Mouse (Mus musculus) MEL (cell line): Measurements from ENCODE around the gene Neu1. TPM values are rescaled to one million over a fixed set of nuclear protein-coding genes. Genes with fewer than 3 reads are reported as not detected.

Source experiments
- DNase-seq: peaks from one replicate; pipeline ENCODE4 v3.0.0; 2011; ENCODE audit warnings: low read depth, low spot score
- H3K27ac ChIP-seq: 2 replicates; pipeline ENCODE4 v1.5.1; 2012; ENCODE audit warnings: low read depth, mild to moderate bottlenecking, control low read depth, low read length, moderate library complexity; ENCODE audit not compliant: control insufficient read depth
- H3K27me3 ChIP-seq, 2 experiments: fragments of 150-350 bp in 1 of 2; sonication (generic) in 1 of 2; 2 replicates each; pipeline ENCODE4 v1.6.1; 2012; ENCODE audit warnings: low read length in 2 of 2, mild to moderate bottlenecking in 2 of 2, improper control_type of control experiment in 1 of 2, moderate library complexity in 1 of 2; ENCODE audit not compliant: insufficient read depth in 2 of 2, control insufficient read depth in 1 of 2
- H3K36me3 ChIP-seq, 2 experiments: 2 replicates each; pipeline ENCODE4 v1.6.1; 2012 to 2014; ENCODE audit warnings: low read length in 2 of 2, improper control_type of control experiment in 1 of 2, inconsistent platforms in 1 of 2, mild to moderate bottlenecking in 1 of 2; ENCODE audit not compliant: insufficient read depth in 2 of 2, control insufficient read depth in 1 of 2
- H3K4me1 ChIP-seq, 2 experiments: fragments of 150-350 bp in 1 of 2; sonication (generic) in 1 of 2; 2 replicates each; pipeline ENCODE4 v1.6.1; 2012; ENCODE audit warnings: low read length in 2 of 2, improper control_type of control experiment in 1 of 2, mild to moderate bottlenecking in 1 of 2; ENCODE audit not compliant: insufficient read depth in 2 of 2, control insufficient read depth in 1 of 2
- H3K4me3 ChIP-seq, 2 experiments: fragments of 150-350 bp in 1 of 2; sonication (generic) in 1 of 2; 2 replicates each; pipeline ENCODE4 v1.5.1; 2012; ENCODE audit warnings: low read depth in 2 of 2, low read length in 2 of 2, mild to moderate bottlenecking in 2 of 2, moderate library complexity in 2 of 2, control low read depth in 1 of 2, improper control_type of control experiment in 1 of 2; ENCODE audit not compliant: control insufficient read depth in 1 of 2, insufficient read depth in 1 of 2
- H3K79me2 ChIP-seq: 2 replicates; pipeline ENCODE4 v1.6.1; 2012; ENCODE audit warnings: mild to moderate bottlenecking, low read length, moderate library complexity; ENCODE audit not compliant: control insufficient read depth, poor library complexity, insufficient read depth
- H3K9ac ChIP-seq: 2 replicates; pipeline ENCODE4 v1.6.1; 2012; ENCODE audit warnings: low read depth, mild to moderate bottlenecking, control low read depth, low read length, moderate library complexity; ENCODE audit not compliant: control insufficient read depth, poor library complexity, severe bottlenecking
- H3K9me3 ChIP-seq: fragments of 150-350 bp; sonication (generic); replicated peaks from 2 replicates; pipeline ENCODE4 v1.6.1; 2012; ENCODE audit warnings: mild to moderate bottlenecking, low read length, improper control_type of control experiment, moderate library complexity; ENCODE audit not compliant: insufficient read depth
- CHD2 ChIP-seq: IDR thresholded peaks from 2 replicates; pipeline ENCODE4 v1.6.1; 2011; ENCODE audit warnings: low read length, improper control_type of control experiment
- CTCF ChIP-seq, 3 experiments: IDR thresholded peaks in 2 of 3; conservative IDR thresholded peaks in 1 of 3; 2 replicates each; pipeline ENCODE4 v1.5.1; 2011 to 2012; ENCODE audit warnings: low read length in 3 of 3, low read depth in 2 of 3, mild to moderate bottlenecking in 2 of 3, improper control_type of control experiment in 1 of 3, inconsistent platforms in 1 of 3, mixed read lengths in 1 of 3, moderate library complexity in 1 of 3; ENCODE audit not compliant: control insufficient read depth in 1 of 3, insufficient read depth in 1 of 3, poor library complexity in 1 of 3, severe bottlenecking in 1 of 3
- E2F4 ChIP-seq: IDR thresholded peaks from 2 replicates; pipeline ENCODE4 v1.6.1; 2011; ENCODE audit warnings: low read depth, low read length, improper control_type of control experiment, borderline replicate concordance
- EP300 ChIP-seq, 2 experiments: IDR thresholded peaks; 2 replicates each; pipeline ENCODE4 v1.6.1; 2011; ENCODE audit warnings: improper control_type of control experiment in 2 of 2, low read length in 2 of 2, low read depth in 1 of 2, mild to moderate bottlenecking in 1 of 2
- ETS1 ChIP-seq: IDR thresholded peaks from 2 replicates; pipeline ENCODE4 v1.6.1; 2012; ENCODE audit warnings: low read depth, mild to moderate bottlenecking, inconsistent platforms, low read length, improper control_type of control experiment, moderate library complexity
- GABPA ChIP-seq: IDR thresholded peaks from 2 replicates; pipeline ENCODE4 v1.6.1; 2012; ENCODE audit warnings: low read depth, mild to moderate bottlenecking, inconsistent platforms, low read length, improper control_type of control experiment, moderate library complexity
- GATA1 ChIP-seq: IDR thresholded peaks from 2 replicates; pipeline ENCODE4 v1.6.1; 2011; ENCODE audit warnings: low read depth, low read length, improper control_type of control experiment
- KAT2A ChIP-seq: conservative IDR thresholded peaks from 2 replicates; pipeline ENCODE4 v1.6.1; 2012; ENCODE audit warnings: low read depth, low read length, improper control_type of control experiment, inconsistent platforms
- MAX ChIP-seq: IDR thresholded peaks from 2 replicates; pipeline ENCODE4 v1.6.1; 2011; ENCODE audit warnings: low read length, improper control_type of control experiment
- MAZ ChIP-seq: IDR thresholded peaks from 2 replicates; pipeline ENCODE4 v1.6.1; 2012; ENCODE audit warnings: low read depth, mild to moderate bottlenecking, inconsistent platforms, low read length, improper control_type of control experiment
- NRF1 ChIP-seq: IDR thresholded peaks from 2 replicates; pipeline ENCODE4 v1.6.1; 2014; ENCODE audit warnings: low read depth, mild to moderate bottlenecking, inconsistent platforms, low read length, improper control_type of control experiment, moderate library complexity; ENCODE audit not compliant: poor library complexity, insufficient read depth, severe bottlenecking
- POLR2AphosphoS5 ChIP-seq: IDR thresholded peaks from 2 replicates; pipeline ENCODE4 v1.6.1; 2012; ENCODE audit warnings: low read depth, borderline replicate concordance, mild to moderate bottlenecking, inconsistent platforms, low read length, moderate library complexity, mixed read lengths
- RCOR1 ChIP-seq: IDR thresholded peaks from 2 replicates; pipeline ENCODE4 v1.6.1; 2012; ENCODE audit warnings: low read depth, mild to moderate bottlenecking, inconsistent platforms, low read length, improper control_type of control experiment
- SMC3 ChIP-seq: IDR thresholded peaks from 2 replicates; pipeline ENCODE4 v1.6.1; 2011; ENCODE audit warnings: low read depth, low read length, improper control_type of control experiment
- TBP ChIP-seq: IDR thresholded peaks from 2 replicates; pipeline ENCODE4 v1.8.0; 2011; ENCODE audit warnings: low read depth, low read length, improper control_type of control experiment
- TCF12 ChIP-seq: IDR thresholded peaks from 2 replicates; pipeline ENCODE4 v1.6.1; 2014; ENCODE audit warnings: low read depth, mild to moderate bottlenecking, inconsistent platforms, low read length, improper control_type of control experiment, moderate library complexity
- USF1 ChIP-seq: IDR thresholded peaks from 2 replicates; pipeline ENCODE4 v1.6.1; 2014; ENCODE audit warnings: low read depth, mild to moderate bottlenecking, inconsistent platforms, low read length, improper control_type of control experiment, moderate library complexity
- ZKSCAN1 ChIP-seq: IDR thresholded peaks from 2 replicates; pipeline ENCODE4 v1.6.1; 2012; ENCODE audit warnings: low read depth, mild to moderate bottlenecking, inconsistent platforms, low read length, improper control_type of control experiment, moderate library complexity
- ZMIZ1 ChIP-seq: IDR thresholded peaks from 2 replicates; pipeline ENCODE4 v1.6.1; 2012; ENCODE audit warnings: low read depth, mild to moderate bottlenecking, inconsistent platforms, low read length, improper control_type of control experiment, moderate library complexity
- ZNF384 ChIP-seq: IDR thresholded peaks from 2 replicates; pipeline ENCODE4 v1.6.1; 2012; ENCODE audit warnings: low read depth, mild to moderate bottlenecking, inconsistent platforms, low read length, improper control_type of control experiment
- polyA plus RNA-seq, 2 experiments: library from polyadenylated mRNA; stranded (reverse) in 1 of 2; unstranded in 1 of 2; fragments of >175 nt in 1 of 2; fragments of >200 nt in 1 of 2; gene quantifications; 2 replicates each; pipeline versions ENCODE4 v1.2.1 to v1.2.4; 2012; ENCODE audit warnings: low replicate concordance in 2 of 2, low read depth in 1 of 2; ENCODE audit not compliant: insufficient read length in 2 of 2, insufficient read depth in 1 of 2, missing spikeins in 1 of 2
- total RNA-seq: library from RNA; depleted of rRNA; stranded (reverse); fragments of 300-350 nt; gene quantifications from 2 replicates; pipeline ENCODE4 v1.2.3, GENCODE M21; 2012

Gene Neu1
- total and polyA plus RNA-seq, 3 experiments = 6.5 to 7.9 TPM; not detected in 1

GRCm38 (mm10) chr17:34931061-34931734 lies at the start of gene Neu1 (continued):
- TF ChIP-seq ZNF384 = no peak
- TF ChIP-seq E2F4 = peak; percentile 47; the same call in 1 of the 2 replicates
- no peak for TF ChIP-seq GATA1
- no peak for TF ChIP-seq POLR2AphosphoS5
- TF ChIP-seq TBP = peak; percentile 86

- no peak for DNase-seq
- TF ChIP-seq EP300 (IDR thresholded peaks at IDR 0.05; ENCODE audit: low read depth in 1 of 2, low read length in 2 of 2) = no peak
- H3K79me2 ChIP-seq = no peaks in the 10 kb centered on the region
- no peak within 1 kb of the TSS for H3K27ac ChIP-seq
- no peaks in the 10 kb centered on the region for H3K4me1 ChIP-seq
- H3K9ac ChIP-seq = no peak within 1 kb of the TSS
- H3K27me3 ChIP-seq = no peaks in the 10 kb centered on the region
- no peaks in the 10 kb centered on the region for H3K9me3 ChIP-seq
- no peaks in the 10 kb centered on the region for H3K36me3 ChIP-seq
- H3K4me3 ChIP-seq = no peak within 1 kb of the TSS
Measured at GRCm38 (mm10) chr17:34881683-34882310, 49.3 kb upstream of the Neu1 start, which contains the start of gene Gm20547. TSS of gene Gm20547 (minus strand) at chr17:34882042.

GRCm38 (mm10) chr17:34883332-34883731 lies 47.7 kb upstream of the Neu1 start:
- TF ChIP-seq USF1 = no peak
- no peak for TF ChIP-seq RCOR1
- no peak for TF ChIP-seq ZKSCAN1
- peak in 1 of 3 experiments; percentile 19; a peak in 2 of 6 replicates for TF ChIP-seq CTCF (IDR thresholded peaks at IDR 0.05 in 2 of 3, conservative IDR thresholded peaks at IDR 0.05 in 1 of 3; ENCODE audit: control insufficient read depth in 1 of 3, insufficient read depth in 1 of 3, low read depth in 2 of 3, low read length in 3 of 3, poor library complexity in 1 of 3, severe bottlenecking in 1 of 3)
- no peak for TF ChIP-seq CHD2
- H3K9me3 ChIP-seq = no peaks in the 10 kb centered on the region
- H3K4me3 ChIP-seq = no peak overlapping the region
- DNase-seq = peak; percentile 40
- no peak overlapping the region for H3K9ac ChIP-seq
- H3K36me3 ChIP-seq = no peaks in the 10 kb centered on the region
- no peaks in the 10 kb centered on the region for H3K27me3 ChIP-seq
- no peaks in the 10 kb centered on the region for H3K79me2 ChIP-seq
- no peak overlapping the region for H3K27ac ChIP-seq
- H3K4me1 ChIP-seq = no peaks in the 10 kb centered on the region

- H3K9ac ChIP-seq = no peak overlapping the region
- DNase-seq = no peak
- H3K79me2 ChIP-seq = no peaks in the 10 kb centered on the region
- H3K27me3 ChIP-seq = no peaks in the 10 kb centered on the region
- no peak overlapping the region for H3K4me3 ChIP-seq
- no peak overlapping the region for H3K27ac ChIP-seq
- TF ChIP-seq SMC3 (no peak), ZMIZ1 (no peak), KAT2A (no peak), NRF1 (no peak), ETS1 (no peak), TBP (no peak), RCOR1 (no peak), GABPA (no peak), TCF12 (no peak), CTCF (IDR thresholded peaks at IDR 0.05 in 2 of 3, conservative IDR thresholded peaks at IDR 0.05 in 1 of 3; ENCODE audit: control insufficient read depth in 1 of 3, insufficient read depth in 1 of 3, low read depth in 2 of 3, low read length in 3 of 3, poor library complexity in 1 of 3, severe bottlenecking in 1 of 3) (no peak), MAX (no peak), MAZ (no peak)
- H3K4me1 ChIP-seq = no peaks in the 10 kb centered on the region
- no peaks in the 10 kb centered on the region for H3K9me3 ChIP-seq
- no peaks in the 10 kb centered on the region for H3K36me3 ChIP-seq
Measured at GRCm38 (mm10) chr17:34884704-34885103, 46.3 kb upstream of the Neu1 start.
